In genomic region chrX:160585110-160585509, GRCm38 (mm10) we compare ENCODE assay signal across 22 mouse cellular contexts.
A peak's percentile ranks its signal among the peaks of the same experiment; 100 is the strongest.
DNase-seq lines count a peak whose midpoint lies in the region; ATAC-seq and TF ChIP-seq lines count a peak whose summit lies in the region.
"Had no signal": no experiment of that assay in that cellular context is flagged by ENCODE, and none has a peak within 500 bp of the region (broad histone marks: within the 10 kb centered on the region; RNA-seq: fewer than 3 reads in every experiment).

No protein-coding gene starts in this region.

- no peak overlapping the region for H3K4me3 ChIP-seq in forebrain, embryonic 14.5 days (ENCODE audit: low read depth, low read length)
- H3K4me3 ChIP-seq in forebrain, embryonic 15.5 days: no peak overlapping the region
- no peak overlapping the region for H3K4me3 ChIP-seq in lung, postnatal 0 days (ENCODE audit: low read depth, low read length)
- no peak overlapping the region for H3K4me3 ChIP-seq in heart, embryonic 11.5 days (ENCODE audit: low read depth, low read length)
- H3K4me3 ChIP-seq: embryonic facial prominence, embryonic 13.5 days; embryonic facial prominence, embryonic 15.5 days; erythroblast, embryonic 14.5 days had no signal

- peak; percentile 46; the same call in 1 of the 2 replicates for ATAC-seq in forebrain, embryonic 14.5 days
- no peak for ATAC-seq in forebrain, embryonic 15.5 days (replicated peaks)
- ATAC-seq in lung, postnatal 0 days: peak; percentile 64
- no peak for ATAC-seq in megakaryocyte, adult 5-6 weeks (ENCODE audit: poor library complexity, severe bottlenecking)
- no peak for ATAC-seq in heart, embryonic 11.5 days (replicated peaks; ENCODE audit: insufficient number of reproducible peaks, low FRiP score, low TSS enrichment)
- ATAC-seq: forebrain, embryonic 16.5 days had no signal

- H3K36me3 ChIP-seq in forebrain, embryonic 14.5 days (ENCODE audit: control insufficient read depth, insufficient read depth, low read length): 0 out of 2 replicates have a peak, but pooled peaks cover 3% of the 10 kb centered on the region
- no peaks in the 10 kb centered on the region for H3K36me3 ChIP-seq in forebrain, embryonic 15.5 days
- no peaks in the 10 kb centered on the region for H3K36me3 ChIP-seq in lung, postnatal 0 days (ENCODE audit: insufficient read depth, low read length)
- no peaks in the 10 kb centered on the region for H3K36me3 ChIP-seq in heart, embryonic 11.5 days (ENCODE audit: control insufficient read depth, insufficient read depth, low read length)
- H3K36me3 ChIP-seq: embryonic facial prominence, embryonic 15.5 days had no signal

- peak; percentile 22 for DNase-seq in forebrain, embryonic 14.5 days (ENCODE audit: low spot score)
- DNase-seq in lung, postnatal 0 days (ENCODE audit: low spot score): no peak
- DNase-seq in lung, postnatal 10 days: no peak
- peak; percentile 72 for DNase-seq in brain, adult 2 months (ENCODE audit: low read depth, low spot score)
- DNase-seq in brain, embryonic 14.5 days (ENCODE audit: low read depth): peak; percentile 44
- DNase-seq: adrenal gland, adult 2 months; adrenal gland, postnatal 10 days; adrenal gland, postnatal 25 days; cerebellum, adult 11 months; cerebellum, adult 18-20 months; cerebellum, adult 8-10 months; cerebellum, adult 9-11 months; cerebellum, postnatal 14 days; cerebellum, postnatal 36 days; embryo, embryonic 11 days had no signal

- H3K9me3 ChIP-seq in forebrain, embryonic 14.5 days (replicated peaks; ENCODE audit: control insufficient read depth, low read length): no peaks in the 10 kb centered on the region
- no peaks in the 10 kb centered on the region for H3K9me3 ChIP-seq in forebrain, embryonic 15.5 days
- H3K9me3 ChIP-seq in lung, postnatal 0 days (ENCODE audit: low read length): no peaks in the 10 kb centered on the region
- no peaks in the 10 kb centered on the region for H3K9me3 ChIP-seq in heart, embryonic 11.5 days (replicated peaks; ENCODE audit: control insufficient read depth, low read length)
- H3K9me3 ChIP-seq: embryonic facial prominence, embryonic 13.5 days; embryonic facial prominence, embryonic 15.5 days had no signal

- WGBS in forebrain, embryonic 14.5 days: 49% methylated on average over 1 of the region's 1 CpGs
- 53% methylated on average over 1 of the region's 1 CpGs for WGBS in forebrain, embryonic 15.5 days
- whole genome bisulfite sequencing in lung, postnatal 0 days: 47% methylated on average over 1 of the region's 1 CpGs
- WGBS in heart, embryonic 11.5 days (ENCODE audit: insufficient replicate concordance): 68% methylated on average over 1 of the region's 1 CpGs

- no peaks in the 10 kb centered on the region for H3K4me1 ChIP-seq in forebrain, embryonic 14.5 days (ENCODE audit: control insufficient read depth, insufficient read depth, low read length)
- H3K4me1 ChIP-seq in forebrain, embryonic 15.5 days: peaks cover 5% of the 10 kb centered on the region
- no peaks in the 10 kb centered on the region for H3K4me1 ChIP-seq in lung, postnatal 0 days (ENCODE audit: insufficient read depth, low read depth, low read length)
- no peaks in the 10 kb centered on the region for H3K4me1 ChIP-seq in heart, embryonic 11.5 days (ENCODE audit: control insufficient read depth, insufficient read depth, low read length)
- H3K4me1 ChIP-seq: embryonic facial prominence, embryonic 13.5 days; embryonic facial prominence, embryonic 15.5 days had no signal

- H3K4me2 ChIP-seq in forebrain, embryonic 14.5 days (ENCODE audit: low read length): no peak overlapping the region
- H3K4me2 ChIP-seq in forebrain, embryonic 15.5 days (replicated peaks): no peak overlapping the region
- no peak overlapping the region for H3K4me2 ChIP-seq in lung, postnatal 0 days (replicated peaks; ENCODE audit: low read depth, low read length)
- H3K4me2 ChIP-seq in heart, embryonic 11.5 days: no peak overlapping the region
- H3K4me2 ChIP-seq: embryonic facial prominence, embryonic 13.5 days; embryonic facial prominence, embryonic 15.5 days had no signal

- H3K27ac ChIP-seq in forebrain, embryonic 14.5 days (ENCODE audit: low read depth, low read length): no peak overlapping the region
- no peak overlapping the region for H3K27ac ChIP-seq in forebrain, embryonic 15.5 days (replicated peaks)
- no peak overlapping the region for H3K27ac ChIP-seq in lung, postnatal 0 days (ENCODE audit: low read length)
- H3K27ac ChIP-seq in heart, embryonic 11.5 days (ENCODE audit: low read depth, low read length): no peak overlapping the region
- H3K27ac ChIP-seq: embryonic facial prominence, embryonic 13.5 days; embryonic facial prominence, embryonic 15.5 days had no signal

- H3K27me3 ChIP-seq in forebrain, embryonic 14.5 days (replicated peaks; ENCODE audit: control insufficient read depth, insufficient read depth, low read length): no peaks in the 10 kb centered on the region
- no peaks in the 10 kb centered on the region for H3K27me3 ChIP-seq in forebrain, embryonic 15.5 days
- H3K27me3 ChIP-seq in lung, postnatal 0 days (replicated peaks; ENCODE audit: insufficient read depth, low read length): no peaks in the 10 kb centered on the region
- no peaks in the 10 kb centered on the region; the same call in 1 of the 2 replicates for H3K27me3 ChIP-seq in heart, embryonic 11.5 days (ENCODE audit: control insufficient read depth, insufficient read depth, low read length)

- no peak for TF ChIP-seq POLR2A in brain, embryonic 14.5 days (IDR thresholded peaks at IDR 0.05; ENCODE audit: borderline replicate concordance, extremely low read depth, insufficient read depth, insufficient read length, poor library complexity, severe bottlenecking)

- no peak overlapping the region for H3K9ac ChIP-seq in forebrain, embryonic 14.5 days (ENCODE audit: low read length)
- H3K9ac ChIP-seq in forebrain, embryonic 15.5 days (replicated peaks): no peak overlapping the region
- H3K9ac ChIP-seq in lung, postnatal 0 days (replicated peaks; ENCODE audit: low read depth): no peak overlapping the region
- no peak overlapping the region for H3K9ac ChIP-seq in heart, embryonic 11.5 days (ENCODE audit: low read depth, low read length)
- H3K9ac ChIP-seq: embryonic facial prominence, embryonic 13.5 days; embryonic facial prominence, embryonic 15.5 days had no signal

- no peak for TF ChIP-seq EP300 in lung, postnatal 0 days (IDR thresholded peaks at IDR 0.05)

- TF ChIP-seq CTCF in lung, postnatal 0 days (IDR thresholded peaks at IDR 0.05): no peak
- no peak for TF ChIP-seq CTCF in brain, embryonic 14.5 days (IDR thresholded peaks at IDR 0.05; ENCODE audit: borderline replicate concordance, extremely low read depth, insufficient read depth, insufficient read length)

Comparison
In these comparisons a context has a peak if more than half of its experiments do, and no peak if none do; other contexts are left out.
1. ATAC-seq: peak in forebrain, embryonic 14.5 days (single experiment) and lung, postnatal 0 days (single experiment); none in forebrain, embryonic 15.5 days (single experiment), megakaryocyte, adult 5-6 weeks (single experiment) and heart, embryonic 11.5 days (single experiment).
2. DNase-seq: peak in forebrain, embryonic 14.5 days (single experiment), brain, adult 2 months (single experiment) and brain, embryonic 14.5 days (single experiment); none in lung, postnatal 0 days (single experiment) and lung, postnatal 10 days (single experiment).